Mouse (Mus musculus): Measurements from ENCODE around the gene P4ha3. TPM values are rescaled to one million over a fixed set of nuclear protein-coding genes. Genes with fewer than 3 reads are reported as not detected.

Gene P4ha3
- polyA plus RNA-seq, 1 experiment = 1.2 TPM

GRCm38 (mm10) chr7:100305894-100306293 lies 20.6 kb downstream of the P4ha3 start:
- no peak for DNase-seq (ENCODE audit: low spot score)

DNA sequence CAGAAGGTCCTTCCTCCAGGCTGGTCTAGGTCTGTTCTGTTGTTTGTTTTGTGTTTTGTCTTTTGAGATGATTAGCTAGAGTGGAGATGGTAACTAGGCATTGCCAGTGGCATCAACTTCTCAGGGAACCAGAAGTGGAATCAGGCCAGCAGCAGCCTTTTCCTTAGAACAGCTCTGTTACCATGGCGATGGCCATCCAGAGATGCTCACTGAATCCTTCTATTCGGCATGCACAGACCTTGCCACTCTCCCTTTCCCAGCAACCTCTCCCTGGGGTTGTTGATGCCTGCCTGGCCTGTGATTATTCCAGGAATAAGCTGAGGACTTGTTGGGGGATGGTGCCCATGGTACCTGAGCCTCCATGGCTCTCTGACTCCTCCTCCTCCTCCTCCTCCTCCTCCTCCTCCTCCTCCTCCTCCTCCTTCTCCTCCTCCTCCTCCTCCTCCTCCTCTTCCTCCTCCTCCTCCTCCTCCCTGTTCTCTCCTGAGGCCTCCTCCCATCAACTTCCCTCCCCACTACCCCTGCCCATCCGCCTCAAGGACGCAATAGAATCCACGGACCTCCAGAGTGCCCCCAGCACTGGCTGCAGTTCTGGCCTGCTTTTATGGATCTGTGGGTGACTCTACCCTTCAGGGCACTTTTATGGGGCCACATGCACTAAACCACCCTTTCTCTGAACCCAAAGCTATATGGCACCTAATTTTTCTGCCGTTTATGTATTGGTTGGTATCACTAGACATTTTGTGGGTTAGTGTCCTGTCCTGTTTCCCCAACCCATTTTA lies 22.7 kb downstream of the P4ha3 start:
- DNase-seq (ENCODE audit: low spot score) = no peak

GRCm38 (mm10) chr7:100309216-100309615 lies 23.9 kb downstream of the P4ha3 start:
- DNase-seq (ENCODE audit: low spot score) = no peak

DNA sequence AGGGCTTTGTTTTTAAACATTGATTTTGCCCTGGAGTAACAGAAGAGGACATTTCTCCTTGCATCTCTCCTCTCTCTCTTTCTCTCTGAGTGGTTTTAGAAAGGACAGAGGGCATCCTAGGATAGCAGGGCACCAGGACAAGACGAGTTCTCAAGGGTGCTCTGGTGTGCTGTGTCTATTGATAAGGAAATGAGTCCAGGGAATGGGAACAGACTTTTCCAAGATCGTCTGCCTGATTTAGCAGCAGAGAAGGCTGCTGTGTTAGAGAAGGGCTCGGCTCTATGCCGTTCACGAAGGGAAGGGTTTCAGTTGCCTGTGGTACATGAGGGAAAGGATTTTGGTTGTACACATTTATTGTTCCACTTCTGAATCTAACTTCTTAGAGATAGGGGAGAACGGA lies 24.4 kb downstream of the P4ha3 start:
- DNase-seq (ENCODE audit: low spot score) = no peak

- DNase-seq (ENCODE audit: low spot score) = no peak
These were observed 25.0 kb downstream of the P4ha3 start for GRCm38 (mm10) chr7:100310290-100310689.

GRCm38 (mm10) chr7:100312716-100313115 lies 27.4 kb downstream of the P4ha3 start:
- no peak for DNase-seq (ENCODE audit: low spot score)

- DNase-seq (ENCODE audit: low spot score) = no peak
These were observed 31.6 kb downstream of the P4ha3 start for GRCm38 (mm10) chr7:100316924-100317323.

GRCm38 (mm10) chr7:100317534-100317933 lies 32.2 kb downstream of the P4ha3 start:
- no peak for DNase-seq (ENCODE audit: low spot score)

GRCm38 (mm10) chr7:100323721-100324120 lies 38.4 kb downstream of the P4ha3 start:
- DNase-seq (ENCODE audit: low spot score) = no peak

- no peak for DNase-seq (ENCODE audit: low spot score)
These were observed 40.2 kb downstream of the P4ha3 start for GRCm38 (mm10) chr7:100325482-100325881.

- no peak for DNase-seq (ENCODE audit: low spot score)
These were observed 42.2 kb downstream of the P4ha3 start for GRCm38 (mm10) chr7:100327514-100327913.

- DNase-seq (ENCODE audit: low spot score) = no peak
These were observed 43.3 kb downstream of the P4ha3 start for GRCm38 (mm10) chr7:100328636-100329035.

GRCm38 (mm10) chr7:100331269-100331668 lies 45.9 kb downstream of the P4ha3 start:
- no peak for DNase-seq (ENCODE audit: low spot score)

DNA sequence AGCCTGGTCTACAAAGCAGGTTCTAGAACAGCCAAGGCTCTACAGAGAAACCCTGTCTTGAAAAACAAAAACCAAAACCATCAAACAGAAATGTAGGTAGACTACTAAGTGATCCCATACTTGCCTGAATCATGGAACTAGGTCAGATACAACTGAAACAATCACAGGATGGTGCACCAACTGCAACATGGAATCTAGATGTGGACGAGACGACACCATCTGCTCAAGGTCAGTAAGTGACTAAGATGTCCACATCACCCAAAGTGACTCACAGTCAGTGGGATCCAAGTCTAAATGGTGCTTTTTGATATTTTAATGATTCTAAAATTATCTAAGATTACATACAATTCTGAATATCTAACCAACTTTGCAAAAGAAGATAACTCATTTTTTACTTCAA lies 50.6 kb downstream of the P4ha3 start:
- DNase-seq (ENCODE audit: low spot score) = no peak

GRCm38 (mm10) chr7:100354984-100355383 lies 69.7 kb downstream of the P4ha3 start:
- DNase-seq (ENCODE audit: low spot score) = no peak

DNA sequence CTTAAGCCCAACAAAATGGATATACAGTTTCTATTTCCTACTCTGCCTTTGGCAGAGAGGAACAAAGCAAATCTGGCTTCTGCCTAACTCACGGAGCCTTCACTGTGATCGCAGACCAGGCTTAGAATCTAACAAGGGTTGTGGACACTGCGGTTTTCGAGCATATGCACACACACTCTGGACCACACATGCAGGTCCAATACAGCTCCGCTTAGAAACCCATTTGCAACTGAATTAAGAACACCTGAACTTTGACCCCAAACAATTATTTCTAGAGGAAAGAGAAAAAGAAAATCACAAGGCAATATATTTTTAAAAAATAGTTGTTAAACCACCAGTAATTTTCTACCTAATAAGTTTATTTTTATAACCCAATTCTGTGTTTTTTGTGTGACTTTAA lies 71.0 kb downstream of the P4ha3 start:
- DNase-seq (ENCODE audit: low spot score) = no peak

- no peak for DNase-seq (ENCODE audit: low spot score)
These were observed 71.4 kb downstream of the P4ha3 start for GRCm38 (mm10) chr7:100356768-100357167.

- no peak for DNase-seq (ENCODE audit: low spot score)
These were observed 72.5 kb downstream of the P4ha3 start for GRCm38 (mm10) chr7:100357856-100358255.

GRCm38 (mm10) chr7:100363162-100363561 lies 77.8 kb downstream of the P4ha3 start:
- no peak for DNase-seq (ENCODE audit: low spot score)

- DNase-seq (ENCODE audit: low spot score) = no peak
These were observed 79.6 kb downstream of the P4ha3 start for GRCm38 (mm10) chr7:100364888-100365287.
